Mouse (Mus musculus) cerebellum, adult 8-10 months (tissue): ENCODE data around the gene Prame.
"Not testable (repeated sequence)": the region's sequence is repeated elsewhere in the genome, so short reads cannot be mapped to it uniquely, and the experiment has no call there.

Experiments
- DNase-seq: peaks from one replicate; pipeline ENCODE4 v3.0.0; 2022

The Prame gene

DNA sequence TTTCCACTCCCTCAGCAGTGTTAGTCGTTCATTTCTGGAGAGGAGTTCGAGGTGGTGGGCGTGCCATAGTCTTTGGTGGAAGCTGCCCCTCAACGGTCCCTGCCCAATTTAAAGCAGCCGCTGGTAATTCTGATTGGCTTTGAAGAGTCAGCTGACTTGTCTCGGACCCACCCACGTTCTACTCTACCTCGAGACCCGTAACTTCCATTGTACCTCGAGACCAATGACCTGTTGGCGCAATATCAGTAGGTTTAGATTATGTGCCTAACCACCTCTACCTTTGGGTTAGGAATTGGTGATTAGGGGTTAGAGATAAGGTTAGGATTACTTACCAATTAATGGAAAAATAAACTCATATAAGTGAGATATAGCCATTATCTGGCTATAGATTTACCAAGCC is at the start of gene Prame:
Prame (minus strand) TSS at position 101 of the 400 bp plus-strand sequence.
- no peak for DNase-seq

DNA sequence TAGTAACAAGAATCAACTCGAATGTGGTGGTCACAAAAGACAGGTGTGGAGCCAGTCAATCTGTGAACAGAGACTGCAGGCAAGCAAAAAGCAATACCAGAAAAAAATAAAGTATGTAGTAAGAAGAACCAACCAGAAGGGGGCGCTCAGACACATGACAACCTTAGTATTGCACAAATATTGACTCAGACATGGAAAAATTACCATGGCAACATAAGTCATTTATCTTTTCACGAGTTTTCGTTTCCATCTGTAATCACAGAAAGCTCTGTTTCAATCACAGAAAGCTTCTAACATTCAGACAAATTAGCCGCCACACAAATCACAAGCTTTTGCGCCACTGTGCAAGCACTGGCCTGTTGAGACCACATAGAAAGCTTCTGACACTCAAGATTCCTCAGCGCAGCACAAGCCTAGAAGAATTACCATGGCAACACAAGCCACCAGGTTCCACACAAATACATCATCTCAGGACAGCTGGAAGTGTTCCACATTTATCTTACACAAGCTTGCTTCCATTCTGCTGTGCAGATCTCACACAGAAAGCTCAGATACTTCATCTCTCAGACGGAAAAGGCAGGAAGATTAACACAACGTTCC is 24.8 kb upstream of the Prame start:
- peak; percentile 20 for DNase-seq

DNA sequence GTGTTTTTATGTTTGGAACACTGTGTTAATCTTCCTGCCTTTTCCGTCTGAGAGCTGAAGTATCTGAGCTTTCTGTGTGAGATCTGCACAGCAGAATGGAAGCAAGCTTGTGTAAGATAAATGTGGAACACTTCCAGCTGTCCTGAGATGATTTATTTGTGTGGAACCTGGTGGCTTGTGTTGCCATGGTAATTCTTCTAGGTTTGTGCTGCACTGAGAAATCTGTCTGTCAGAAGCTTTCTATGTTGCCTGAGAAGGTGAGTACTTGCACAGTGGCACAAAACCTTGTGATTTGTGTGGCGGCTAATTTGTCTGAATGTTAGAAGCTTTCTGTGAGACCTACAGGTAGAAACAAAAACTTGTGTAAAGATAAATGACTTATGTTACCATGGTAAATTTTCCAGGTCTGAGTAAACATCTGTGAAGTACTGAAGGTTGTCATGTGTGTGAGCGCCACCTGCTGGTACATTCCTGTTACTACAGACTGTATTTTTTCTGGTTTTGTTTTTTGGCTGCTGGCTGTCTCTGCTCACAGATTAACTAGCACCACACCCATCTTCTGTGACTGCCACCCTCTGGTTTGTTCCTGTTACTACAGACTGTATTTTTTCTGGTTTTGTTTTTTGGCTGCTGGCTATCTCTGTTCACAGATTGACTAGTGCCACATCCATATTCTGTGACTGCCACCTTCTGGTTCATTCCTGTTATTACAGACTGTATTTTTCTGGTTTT is 26.0 kb downstream of the Prame start:
- DNase-seq = peak; percentile 13

DNA sequence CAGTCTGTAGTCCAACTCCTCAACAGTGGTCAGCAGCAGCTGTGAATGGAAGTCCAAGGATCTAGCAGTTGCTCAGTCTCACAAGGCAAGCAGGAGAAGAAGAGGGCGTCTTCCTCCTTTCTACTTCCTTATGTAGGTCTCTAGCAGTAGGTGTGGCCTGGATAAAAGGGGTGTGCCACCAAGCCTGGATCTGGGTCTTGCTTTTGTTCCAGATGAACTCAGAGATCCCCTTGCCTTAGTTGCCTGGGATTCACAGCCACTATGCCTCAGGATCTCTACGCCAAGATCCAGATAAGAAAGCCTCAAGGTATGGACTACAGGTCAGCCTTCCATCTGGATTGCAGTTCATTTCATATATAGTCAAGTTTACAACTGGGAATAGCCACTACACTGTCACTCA is 28.8 kb downstream of the Prame start, which contains the start of gene Nxf7:
Nxf7 (minus strand) TSS at position 101 of the 400 bp plus-strand sequence.
- DNase-seq = no peak

DNA sequence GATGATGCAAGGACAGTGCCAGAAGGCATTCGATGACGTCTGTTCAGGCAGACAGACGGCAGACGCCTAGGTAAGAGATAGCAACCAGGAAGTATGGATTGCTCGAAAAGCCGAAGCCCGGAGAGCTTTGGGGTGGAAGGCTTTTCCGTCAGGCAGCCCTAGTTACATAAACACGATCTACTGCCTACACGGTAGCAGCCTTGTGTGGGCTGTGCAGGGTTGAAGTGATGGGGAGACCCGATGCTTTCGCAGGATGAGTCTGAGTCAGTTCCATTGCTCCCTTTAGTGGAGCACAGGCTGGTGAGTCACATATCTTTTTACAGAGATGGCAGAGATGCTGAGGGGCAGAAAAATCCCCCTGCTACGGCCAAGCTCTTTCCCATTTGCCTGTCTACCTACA is 29.4 kb downstream of the Prame start:
- no peak for DNase-seq

DNA sequence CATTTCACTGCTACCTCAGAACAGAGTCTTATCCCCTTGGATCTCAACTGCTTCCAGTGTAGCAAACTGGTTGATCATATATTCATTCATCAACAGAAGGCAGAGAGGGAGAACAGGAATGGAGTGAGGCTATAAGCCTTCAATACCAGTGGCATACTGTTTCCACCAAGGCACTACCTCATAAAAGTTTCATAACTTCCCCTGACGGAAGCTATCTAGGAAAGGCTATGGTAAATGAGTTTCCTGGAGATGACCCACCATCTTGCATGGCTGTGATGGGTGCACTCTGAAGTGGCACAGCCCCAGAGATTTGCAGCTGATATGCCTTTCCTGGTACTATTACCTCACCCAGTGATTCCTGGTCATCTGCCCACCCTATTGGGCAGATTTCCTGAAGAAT is 51.1 kb downstream of the Prame start:
- no peak for DNase-seq

DNA sequence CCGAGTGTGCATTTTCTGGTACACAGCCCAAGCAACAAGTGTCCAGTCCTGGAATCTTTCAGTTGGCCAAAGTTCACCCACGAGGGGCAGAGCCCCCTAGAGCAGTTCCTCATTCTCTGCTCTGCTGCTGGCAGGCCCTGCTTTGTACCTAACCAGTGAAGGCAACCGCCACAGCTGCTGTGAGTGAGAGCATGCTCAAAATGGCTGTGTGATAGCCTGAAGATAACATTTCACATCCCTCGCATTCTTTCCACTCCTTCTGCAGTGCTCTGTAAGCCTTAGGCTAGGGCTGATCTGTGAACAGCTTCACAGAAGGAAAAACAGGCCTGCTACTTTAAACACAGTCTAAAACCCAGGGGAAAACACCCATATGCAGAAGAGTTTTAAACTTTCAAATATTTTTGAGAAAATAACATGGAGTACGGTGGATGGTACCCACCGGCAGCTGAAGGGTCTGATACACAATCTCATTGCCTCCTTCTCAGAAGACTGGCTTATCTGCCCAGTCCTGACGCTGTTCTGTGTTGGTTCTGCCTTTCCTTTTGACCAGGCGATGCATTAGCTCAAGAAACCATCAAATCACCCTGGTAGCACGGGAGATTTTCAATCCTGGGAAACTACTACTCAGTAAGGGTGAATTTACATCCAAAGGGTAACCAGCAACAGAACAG is 52.4 kb downstream of the Prame start:
- not testable (repeated sequence) for DNase-seq

DNA sequence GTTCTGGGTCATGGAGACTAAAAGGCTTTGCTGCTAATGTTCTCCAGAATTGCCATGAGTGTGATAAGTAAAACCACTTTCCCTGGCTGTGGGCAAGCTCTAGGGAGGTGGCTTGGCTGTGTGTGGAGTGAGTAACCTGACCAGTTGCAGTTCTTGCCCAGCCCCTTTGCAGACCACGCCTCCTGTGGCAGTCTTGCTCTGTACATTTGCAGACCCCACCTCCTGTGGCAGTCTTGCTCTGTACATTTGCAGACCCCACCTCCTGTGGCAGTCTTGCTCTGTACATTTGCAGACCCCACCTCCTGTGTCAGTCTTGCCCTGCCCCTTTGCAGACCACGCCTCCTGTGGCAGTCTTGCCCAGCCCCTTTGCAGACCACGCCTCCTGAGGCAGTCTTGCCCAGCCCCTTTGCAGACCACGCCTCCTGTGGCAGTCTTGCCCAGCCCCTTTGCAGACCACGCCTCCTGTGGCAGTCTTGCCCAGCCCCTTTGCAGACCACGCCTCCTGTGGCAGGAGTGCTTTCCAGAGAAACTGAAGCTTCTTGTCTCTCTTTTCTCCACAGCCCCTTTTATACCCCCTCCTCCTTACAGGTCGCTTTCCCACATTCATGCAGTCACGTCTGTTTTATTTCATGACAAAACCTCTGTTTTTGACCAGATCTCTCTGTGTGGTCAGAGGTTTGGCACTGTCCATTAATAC is 53.1 kb downstream of the Prame start:
- not testable (repeated sequence) for DNase-seq

DNA sequence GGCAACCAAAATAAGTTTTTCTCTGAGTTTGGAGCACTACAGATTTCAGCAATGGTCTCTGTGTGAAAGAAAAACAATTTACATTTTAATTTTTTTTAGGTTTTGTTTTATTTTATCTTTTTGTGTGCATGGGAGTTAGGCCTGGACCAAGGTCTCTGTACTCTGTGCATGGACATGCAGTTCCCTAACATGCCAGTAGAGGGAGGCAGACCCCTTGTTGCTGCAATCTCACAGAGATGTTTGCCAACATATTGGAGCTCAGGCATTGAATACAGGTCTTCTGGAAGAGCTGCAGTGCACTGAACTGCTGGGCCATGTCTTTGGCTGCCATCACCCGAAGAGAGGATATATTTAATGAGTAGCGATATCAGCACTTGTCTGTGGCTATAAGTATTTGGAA is 58.0 kb downstream of the Prame start:
- DNase-seq = peak; percentile 36

DNA sequence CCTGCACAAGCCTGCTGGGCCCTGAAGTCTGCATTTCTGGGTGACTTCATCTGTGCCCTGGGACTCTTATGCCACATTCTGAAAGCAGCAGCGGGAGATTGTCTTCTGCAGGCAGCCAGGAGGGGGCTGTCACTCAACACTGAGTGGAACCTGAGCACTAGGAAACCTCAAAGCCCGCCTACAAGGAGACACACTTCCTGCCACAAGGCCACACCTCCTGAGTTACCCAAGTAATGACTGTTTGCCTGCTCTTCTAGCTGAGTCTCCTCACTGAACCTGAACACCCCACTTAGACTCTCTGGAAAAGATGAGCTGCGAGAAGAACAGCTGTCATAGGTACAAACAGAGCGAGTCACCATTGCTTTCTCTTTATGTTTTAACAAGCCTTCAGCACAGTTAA is 62.6 kb downstream of the Prame start:
- not testable (repeated sequence) for DNase-seq
